Mouse (Mus musculus) heart, embryonic 16.5 days (tissue): ENCODE measurements around the gene 4933402E13Rik. TPM values are rescaled to one million over a fixed set of nuclear protein-coding genes. Genes with fewer than 3 reads are reported as not detected.

ENCODE experiments used
- ATAC-seq: fragments of 200-750 bp; cut with Nextera tagmentation; replicated peaks from 2 replicates; pipeline ENCODE4 v1.8.0; 2017; ENCODE audit warnings: moderate number of reproducible peaks; ENCODE audit not compliant: insufficient read depth, low FRiP score; ENCODE audit errors: extremely low read depth
- H3K27ac ChIP-seq: fragments of 300-500 bp; sonication (generic); 2 replicates; pipeline ENCODE4 v1.5.1; 2014; ENCODE audit warnings: mild to moderate bottlenecking, low read length, control low read depth, moderate library complexity
- H3K27me3 ChIP-seq: fragments of 300-500 bp; sonication (generic); 2 replicates; pipeline ENCODE4 v1.6.1; 2014; ENCODE audit warnings: low read length, mixed read lengths; ENCODE audit not compliant: control insufficient read depth, insufficient read depth
- H3K36me3 ChIP-seq: fragments of 300-500 bp; sonication (generic); 2 replicates; pipeline ENCODE4 v1.6.1; 2014; ENCODE audit not compliant: control insufficient read depth, insufficient read depth
- H3K4me1 ChIP-seq: fragments of 300-500 bp; sonication (generic); 2 replicates; pipeline ENCODE4 v1.6.1; 2014; ENCODE audit warnings: low read length, mixed read lengths; ENCODE audit not compliant: control insufficient read depth, insufficient read depth
- H3K4me2 ChIP-seq: fragments of 300-500 bp; sonication (generic); 2 replicates; pipeline ENCODE4 v1.6.1; 2014; ENCODE audit warnings: low read depth, mild to moderate bottlenecking, control low read depth, low read length
- H3K4me3 ChIP-seq: fragments of 300-500 bp; sonication (generic); 2 replicates; pipeline ENCODE4 v1.5.1; 2014; ENCODE audit warnings: mild to moderate bottlenecking, control low read depth, low read length
- H3K9ac ChIP-seq: fragments of 300-500 bp; sonication (generic); 2 replicates; pipeline ENCODE4 v1.6.1; 2014; ENCODE audit warnings: low read length, control low read depth
- H3K9me3 ChIP-seq: fragments of 300-500 bp; sonication (generic); replicated peaks from 2 replicates; pipeline ENCODE4 v1.6.1; 2016; ENCODE audit warnings: low read length; ENCODE audit not compliant: control insufficient read depth
- WGBS: fragments of 180-500 bp; shearing (Covaris S2); extraction: QIAGEN DNeasy Blood & Tissue Kit; methylation state at CpG from one replicate; pipeline ENCODE4 v1.1.7; 2014; 5-methylcytosine and 5-hydroxymethylcytosine counted together
- polyA plus RNA-seq: library from polyadenylated mRNA; unstranded; fragments of >200 nt; fragmentation: Nextera tagmentation; extraction: Ambion mirVana; gene quantifications from 2 replicates; pipeline ENCODE4 v1.2.1, GENCODE M21; 2015

The 4933402E13Rik gene
- not detected in 2 replicates for polyA plus RNA-seq

GRCm38 (mm10) chrX:62283199-62283598 lies at the start of gene 4933402E13Rik:
4933402E13Rik (plus strand) TSS chrX:62283499.
- Histone ChIP-seq H3K9ac (no peak within 1 kb of the TSS), H3K27me3 (no peaks in the 10 kb centered on the region), H3K36me3 (no peaks in the 10 kb centered on the region), H3K4me2 (no peak within 1 kb of the TSS), H3K4me1 (no peaks in the 10 kb centered on the region), H3K9me3 (no peaks in the 10 kb centered on the region), H3K4me3 (no peak within 1 kb of the TSS), H3K27ac (no peak within 1 kb of the TSS)
- 75% methylated on average over 8 of the region's 8 CpGs for WGBS
- ATAC-seq: no peak

Other genes starting within 250 kb of the 4933402E13Rik start
- not detected in 2 replicates for gene 4931400O07Rik, start 184.5 kb downstream of the 4933402E13Rik start, polyA plus RNA-seq